Mouse (Mus musculus): ENCODE measurements at regions not wholly inside any gene's neighbourhood (a gene's known extent, or its start where the extent isn't known, plus 50 kb on each side); places are given as distances from the start of the nearest gene placed in this dataset.

GRCm38 (mm10) chr17:64229225-64229976 is 102.3 kb downstream of the Pja2 start:
- H3K9me3 ChIP-seq (ENCODE audit: control insufficient read depth, low read length), result no peaks in the 10 kb centered on the region
- H3K36me3 ChIP-seq (ENCODE audit: control insufficient read depth, insufficient read depth, low read length), result no peaks in the 10 kb centered on the region
- no peak for DNase-seq
- H3K4me3 ChIP-seq (replicated peaks; ENCODE audit: low read depth, low read length), result no peak overlapping the region
- 62% methylated on average over 5 of the region's 5 CpGs for WGBS
- H3K4me1 ChIP-seq (ENCODE audit: control insufficient read depth, insufficient read depth, low read length), result no peaks in the 10 kb centered on the region
- H3K4me2 ChIP-seq (ENCODE audit: low read length), result no peak overlapping the region
- H3K27ac ChIP-seq (replicated peaks; ENCODE audit: low read depth, low read length), result no peak overlapping the region
- no peaks in the 10 kb centered on the region for H3K27me3 ChIP-seq (ENCODE audit: control insufficient read depth, insufficient read depth, low read length)
- H3K9ac ChIP-seq (replicated peaks; ENCODE audit: low read length), result no peak overlapping the region
- ATAC-seq (ENCODE audit: low FRiP score, low TSS enrichment), result no peak

GRCm38 (mm10) chr17:64214599-64214998 is 117.1 kb downstream of the Pja2 start:
- 25% methylated on average over 7 of the region's 7 CpGs for WGBS

DNA sequence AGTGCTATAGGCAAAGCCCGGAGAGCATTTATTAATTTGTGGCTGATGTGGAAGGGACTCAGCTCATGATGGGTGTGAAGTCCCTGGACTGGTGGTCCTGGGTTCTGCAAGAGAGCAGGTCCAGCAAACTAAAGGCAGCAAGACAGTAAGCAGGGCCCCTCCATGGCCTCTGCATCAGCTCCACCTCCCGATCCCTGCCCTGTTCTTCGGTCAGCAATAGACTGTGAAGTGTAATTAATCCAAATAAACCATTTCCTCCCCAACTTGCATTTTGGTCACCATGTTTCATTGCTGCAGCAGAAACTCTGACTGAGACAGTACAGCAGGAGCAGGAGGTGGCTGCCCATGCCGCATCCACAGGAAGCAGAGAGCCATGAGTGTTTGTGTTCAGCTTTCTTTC is 118.5 kb downstream of the Pja2 start:
- Histone ChIP-seq H3K4me2 (ENCODE audit: low read length) (no peak overlapping the region), H3K36me3 (ENCODE audit: control insufficient read depth, insufficient read depth, low read length) (no peaks in the 10 kb centered on the region), H3K27ac (replicated peaks; ENCODE audit: low read depth, low read length) (no peak overlapping the region), H3K4me1 (ENCODE audit: control insufficient read depth, insufficient read depth, low read length) (no peaks in the 10 kb centered on the region), H3K9me3 (ENCODE audit: control insufficient read depth, low read length) (no peaks in the 10 kb centered on the region), H3K9ac (replicated peaks; ENCODE audit: low read length) (no peak overlapping the region), H3K27me3 (ENCODE audit: control insufficient read depth, insufficient read depth, low read length) (no peaks in the 10 kb centered on the region), H3K4me3 (replicated peaks; ENCODE audit: low read depth, low read length) (no peak overlapping the region)
- 92% methylated on average over 4 of the region's 4 CpGs for WGBS
- ATAC-seq (ENCODE audit: low FRiP score, low TSS enrichment), result no peak
- no peak for DNase-seq

More at GRCm38 (mm10) chr17:64214599-64214998, 117.1 kb downstream of the Pja2 start:
- ATAC-seq (ENCODE audit: low FRiP score, low TSS enrichment) (no peak), DNase-seq (no peak)
- Histone ChIP-seq H3K9ac (replicated peaks; ENCODE audit: low read length) (no peak overlapping the region), H3K4me1 (ENCODE audit: control insufficient read depth, insufficient read depth, low read length) (no peaks in the 10 kb centered on the region), H3K27ac (replicated peaks; ENCODE audit: low read depth, low read length) (no peak overlapping the region), H3K27me3 (ENCODE audit: control insufficient read depth, insufficient read depth, low read length) (no peaks in the 10 kb centered on the region), H3K9me3 (ENCODE audit: control insufficient read depth, low read length) (no peaks in the 10 kb centered on the region), H3K4me2 (ENCODE audit: low read length) (no peak overlapping the region), H3K36me3 (ENCODE audit: control insufficient read depth, insufficient read depth, low read length) (no peaks in the 10 kb centered on the region), H3K4me3 (replicated peaks; ENCODE audit: low read depth, low read length) (no peak overlapping the region)

DNA sequence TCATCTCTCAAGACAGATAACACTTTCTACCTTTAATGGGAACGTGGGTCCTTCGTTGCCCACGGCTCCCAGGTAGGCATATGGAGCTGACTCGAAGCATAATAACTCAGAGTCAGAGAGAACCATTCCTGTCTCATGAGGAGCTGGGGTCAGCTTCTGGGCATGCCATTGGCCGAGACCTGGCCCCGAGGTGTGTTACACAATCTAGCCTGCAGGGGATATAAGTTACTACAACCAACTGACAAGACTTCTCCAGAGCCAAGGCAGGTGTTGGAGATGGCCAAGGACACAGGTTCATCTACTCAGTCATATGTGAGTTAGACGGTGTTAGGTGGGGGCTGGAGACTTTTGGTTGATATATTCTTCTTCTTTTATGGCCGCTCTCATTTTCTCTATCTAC is 120.4 kb downstream of the Pja2 start:
- H3K27me3 ChIP-seq (ENCODE audit: control insufficient read depth, insufficient read depth, low read length), result no peaks in the 10 kb centered on the region
- H3K4me3 ChIP-seq (replicated peaks; ENCODE audit: low read depth, low read length), result no peak overlapping the region
- no peak overlapping the region for H3K4me2 ChIP-seq (ENCODE audit: low read length)
- no peaks in the 10 kb centered on the region for H3K9me3 ChIP-seq (ENCODE audit: control insufficient read depth, low read length)
- no peaks in the 10 kb centered on the region for H3K4me1 ChIP-seq (ENCODE audit: control insufficient read depth, insufficient read depth, low read length)
- 95% methylated on average over 8 of the region's 8 CpGs for WGBS
- H3K27ac ChIP-seq (replicated peaks; ENCODE audit: low read depth, low read length), result no peak overlapping the region
- no peaks in the 10 kb centered on the region for H3K36me3 ChIP-seq (ENCODE audit: control insufficient read depth, insufficient read depth, low read length)
- ATAC-seq (ENCODE audit: low FRiP score, low TSS enrichment) (no peak), DNase-seq (no peak)
- H3K9ac ChIP-seq (replicated peaks; ENCODE audit: low read length), result no peak overlapping the region

GRCm38 (mm10) chr17:64210366-64210765 is 121.3 kb downstream of the Pja2 start:
- ATAC-seq (ENCODE audit: low FRiP score, low TSS enrichment) (no peak), DNase-seq (no peak)
- no peaks in the 10 kb centered on the region for H3K27me3 ChIP-seq (ENCODE audit: control insufficient read depth, insufficient read depth, low read length)
- no peaks in the 10 kb centered on the region for H3K36me3 ChIP-seq (ENCODE audit: control insufficient read depth, insufficient read depth, low read length)
- H3K4me2 ChIP-seq (ENCODE audit: low read length), result no peak overlapping the region
- no peak overlapping the region for H3K4me3 ChIP-seq (replicated peaks; ENCODE audit: low read depth, low read length)
- 90% methylated on average over 5 of the region's 5 CpGs for WGBS
- no peaks in the 10 kb centered on the region for H3K9me3 ChIP-seq (ENCODE audit: control insufficient read depth, low read length)
- H3K9ac ChIP-seq (replicated peaks; ENCODE audit: low read length), result no peak overlapping the region
- no peaks in the 10 kb centered on the region for H3K4me1 ChIP-seq (ENCODE audit: control insufficient read depth, insufficient read depth, low read length)
- no peak overlapping the region for H3K27ac ChIP-seq (replicated peaks; ENCODE audit: low read depth, low read length)

DNA sequence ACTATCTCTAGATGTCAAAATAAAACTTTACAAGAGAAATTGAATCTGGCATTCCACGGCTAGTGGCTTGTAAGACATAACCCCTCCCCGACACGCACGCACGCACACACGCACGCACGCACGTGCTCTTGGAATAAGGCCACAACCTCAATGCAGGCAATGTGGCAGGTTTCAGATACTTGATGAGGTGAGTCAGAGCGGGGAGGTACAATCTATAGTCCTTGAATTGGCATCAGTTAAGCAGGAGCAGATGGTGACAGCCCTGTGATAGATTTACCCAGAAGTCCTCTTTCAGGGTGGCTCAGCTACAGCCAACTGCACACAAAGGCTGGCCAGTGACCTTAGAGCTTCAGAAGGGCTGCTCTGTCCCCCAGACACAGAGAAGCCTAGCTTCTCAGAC is 122.1 kb downstream of the Pja2 start:
- Histone ChIP-seq H3K27ac (replicated peaks; ENCODE audit: low read depth, low read length) (no peak overlapping the region), H3K9me3 (ENCODE audit: control insufficient read depth, low read length) (no peaks in the 10 kb centered on the region), H3K4me3 (replicated peaks; ENCODE audit: low read depth, low read length) (no peak overlapping the region), H3K4me1 (ENCODE audit: control insufficient read depth, insufficient read depth, low read length) (no peaks in the 10 kb centered on the region), H3K27me3 (ENCODE audit: control insufficient read depth, insufficient read depth, low read length) (no peaks in the 10 kb centered on the region), H3K9ac (replicated peaks; ENCODE audit: low read length) (no peak overlapping the region), H3K36me3 (ENCODE audit: control insufficient read depth, insufficient read depth, low read length) (no peaks in the 10 kb centered on the region), H3K4me2 (ENCODE audit: low read length) (no peak overlapping the region)
- 87% methylated on average over 10 of the region's 10 CpGs for WGBS
- ATAC-seq (ENCODE audit: low FRiP score, low TSS enrichment), result no peak
- DNase-seq, result no peak

DNA sequence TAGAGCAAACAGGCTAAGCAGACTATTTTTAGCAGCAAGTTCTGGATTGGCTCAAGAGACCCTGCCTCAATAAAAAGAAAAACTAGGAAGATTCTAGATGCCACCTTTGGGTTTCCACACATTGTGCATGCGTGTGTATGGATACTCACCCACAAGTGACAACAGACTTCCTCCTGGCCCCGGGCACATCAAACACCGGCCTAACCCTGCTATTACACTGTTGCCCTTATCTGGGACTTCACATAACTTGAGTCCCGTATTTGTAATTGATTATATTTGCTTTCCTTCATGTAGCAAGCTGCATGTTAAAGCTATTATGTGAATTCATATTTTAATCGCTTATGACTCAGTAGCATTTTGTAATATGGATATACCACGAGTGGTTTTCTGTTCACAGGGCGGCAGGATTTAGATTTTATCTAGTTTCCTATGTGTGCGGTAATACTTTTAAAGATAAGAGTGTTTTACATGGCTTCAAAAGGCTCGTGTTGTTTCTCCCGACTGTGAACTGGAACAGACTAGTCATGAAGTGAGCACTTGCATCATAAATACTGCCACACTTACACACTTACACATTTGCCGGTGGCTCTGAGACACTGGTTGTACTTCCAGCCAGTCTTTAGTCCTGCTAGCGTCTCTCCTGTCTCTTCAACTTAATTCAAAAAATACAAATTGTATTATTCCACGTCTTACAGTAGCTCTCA is 123.4 kb downstream of the Pja2 start:
- DNase-seq (no peak), ATAC-seq (ENCODE audit: low FRiP score, low TSS enrichment) (no peak)
- Histone ChIP-seq H3K4me3 (replicated peaks; ENCODE audit: low read depth, low read length) (no peak overlapping the region), H3K27ac (replicated peaks; ENCODE audit: low read depth, low read length) (no peak overlapping the region), H3K9ac (replicated peaks; ENCODE audit: low read length) (no peak overlapping the region), H3K4me2 (ENCODE audit: low read length) (no peak overlapping the region), H3K9me3 (ENCODE audit: control insufficient read depth, low read length) (no peaks in the 10 kb centered on the region), H3K36me3 (ENCODE audit: control insufficient read depth, insufficient read depth, low read length) (no peaks in the 10 kb centered on the region), H3K4me1 (ENCODE audit: control insufficient read depth, insufficient read depth, low read length) (no peaks in the 10 kb centered on the region), H3K27me3 (ENCODE audit: control insufficient read depth, insufficient read depth, low read length) (no peaks in the 10 kb centered on the region)
- whole genome bisulfite sequencing, result 85% methylated on average over 13 of the region's 13 CpGs

DNA sequence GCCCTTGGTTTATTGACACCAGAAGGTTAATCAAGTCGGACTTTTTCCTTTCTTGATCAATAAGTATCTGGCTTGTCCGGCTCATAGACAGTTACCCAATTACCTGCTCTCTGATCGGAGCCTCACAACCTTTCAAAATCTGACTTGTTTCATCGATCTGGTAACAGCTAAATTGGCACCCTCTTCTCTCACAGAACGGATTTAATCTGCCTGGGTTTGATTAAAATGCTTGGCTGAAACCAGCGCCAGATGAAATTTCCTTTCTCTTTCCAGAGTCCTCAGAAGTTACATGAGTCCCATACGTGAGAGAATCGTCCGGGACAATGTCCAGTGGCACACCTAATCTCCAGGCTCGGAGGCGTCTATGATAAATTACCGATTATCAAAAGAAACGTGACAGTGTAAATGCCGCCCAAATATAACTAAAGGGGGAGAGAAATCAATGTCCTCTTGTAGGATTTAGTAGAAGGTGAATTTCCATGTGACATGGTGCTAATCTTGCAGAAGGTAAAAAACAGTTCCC is 125.5 kb downstream of the Pja2 start:
- Histone ChIP-seq H3K4me2 (ENCODE audit: low read length) (no peak overlapping the region), H3K27me3 (ENCODE audit: control insufficient read depth, insufficient read depth, low read length) (no peaks in the 10 kb centered on the region), H3K9ac (replicated peaks; ENCODE audit: low read length) (no peak overlapping the region), H3K4me1 (ENCODE audit: control insufficient read depth, insufficient read depth, low read length) (no peaks in the 10 kb centered on the region), H3K9me3 (ENCODE audit: control insufficient read depth, low read length) (no peaks in the 10 kb centered on the region), H3K36me3 (ENCODE audit: control insufficient read depth, insufficient read depth, low read length) (no peaks in the 10 kb centered on the region), H3K4me3 (replicated peaks; ENCODE audit: low read depth, low read length) (no peak overlapping the region), H3K27ac (replicated peaks; ENCODE audit: low read depth, low read length) (no peak overlapping the region)
- ATAC-seq (ENCODE audit: low FRiP score, low TSS enrichment) (no peak), DNase-seq (no peak)
- WGBS, result 77% methylated on average over 14 of the region's 14 CpGs

DNA sequence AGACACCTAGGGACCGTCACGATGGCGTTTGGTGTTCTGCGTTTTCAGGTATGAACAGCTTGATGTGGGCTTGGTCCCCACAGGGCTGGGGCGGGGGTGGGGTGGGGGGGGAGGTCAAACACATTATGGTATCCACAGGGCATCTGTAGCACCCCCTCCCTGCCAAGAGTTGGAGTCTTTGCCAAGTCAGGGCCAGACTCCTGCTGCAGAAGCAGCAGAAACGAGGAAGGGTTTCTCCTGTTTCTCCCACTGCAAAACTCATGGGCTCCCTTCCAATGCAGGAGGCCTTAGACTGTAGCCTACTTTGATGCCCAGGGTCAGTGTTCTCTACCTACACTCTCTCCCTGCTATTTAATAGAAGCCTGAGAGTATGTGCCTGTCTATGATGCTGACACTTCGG is 128.1 kb downstream of the Pja2 start:
- Histone ChIP-seq H3K27ac (replicated peaks; ENCODE audit: low read depth, low read length) (no peak overlapping the region), H3K4me2 (ENCODE audit: low read length) (no peak overlapping the region), H3K4me1 (ENCODE audit: control insufficient read depth, insufficient read depth, low read length) (no peaks in the 10 kb centered on the region), H3K27me3 (ENCODE audit: control insufficient read depth, insufficient read depth, low read length) (no peaks in the 10 kb centered on the region), H3K9me3 (ENCODE audit: control insufficient read depth, low read length) (no peaks in the 10 kb centered on the region), H3K4me3 (replicated peaks; ENCODE audit: low read depth, low read length) (no peak overlapping the region), H3K36me3 (ENCODE audit: control insufficient read depth, insufficient read depth, low read length) (no peaks in the 10 kb centered on the region), H3K9ac (replicated peaks; ENCODE audit: low read length) (no peak overlapping the region)
- ATAC-seq (ENCODE audit: low FRiP score, low TSS enrichment) (no peak), DNase-seq (no peak)
- WGBS, result 82% methylated on average over 7 of the region's 7 CpGs
